ENCODE assay signal across 15 mouse cellular contexts in genomic region chr5:98402165-98402564, GRCm38 (mm10).
"Had no signal": no experiment of that assay in that cellular context is flagged by ENCODE, and none has a peak within 500 bp of the region (broad histone marks: within the 10 kb centered on the region; RNA-seq: fewer than 3 reads in every experiment).

No protein-coding gene starts in this region.

- H3K27ac ChIP-seq: kidney, postnatal 0 days; layer of hippocampus, adult 2 months; limb, embryonic 12.5 days; limb, embryonic 15.5 days; liver, embryonic 12.5 days; liver, embryonic 15.5 days had no signal

- H3K4me2 ChIP-seq: limb, embryonic 12.5 days; limb, embryonic 15.5 days; liver, embryonic 12.5 days; liver, embryonic 15.5 days; midbrain, embryonic 11.5 days had no signal

- ATAC-seq: intestine, postnatal 0 days; liver, embryonic 12.5 days had no signal

- H3K36me3 ChIP-seq: limb, embryonic 12.5 days; limb, embryonic 15.5 days; liver, embryonic 12.5 days; liver, embryonic 15.5 days had no signal

- H3K4me3 ChIP-seq: layer of hippocampus, adult 2 months; limb, embryonic 12.5 days; limb, embryonic 15.5 days; liver, embryonic 12.5 days; liver, embryonic 15.5 days had no signal

- H3K9ac ChIP-seq: limb, embryonic 12.5 days; limb, embryonic 15.5 days; liver, embryonic 12.5 days; liver, embryonic 15.5 days had no signal

- H3K9me3 ChIP-seq: limb, embryonic 12.5 days; limb, embryonic 15.5 days; liver, embryonic 12.5 days; liver, embryonic 15.5 days had no signal

- H3K27me3 ChIP-seq: limb, embryonic 12.5 days; limb, embryonic 15.5 days; liver, embryonic 12.5 days; liver, embryonic 15.5 days had no signal

- DNase-seq: kidney, adult 2 months; kidney, postnatal 25 days; layer of hippocampus, adult 9-11 months; lung, adult 18-20 months; lung, postnatal 36 days; midbrain, embryonic 14.5 days; thymus, postnatal 25 days had no signal

- H3K4me1 ChIP-seq: limb, embryonic 12.5 days; limb, embryonic 15.5 days; liver, embryonic 12.5 days; liver, embryonic 15.5 days had no signal
